Mouse (Mus musculus) embryonic fibroblast, embryonic 13.5 days (primary cell): ENCODE data around the gene Wdr47.

Experiments used
- CTCF ChIP-seq: IDR thresholded peaks from 2 replicates; pipeline ENCODE4 v1.5.1; 2011; ENCODE audit warnings: mild to moderate bottlenecking, control low read depth, low read length, moderate library complexity, borderline replicate concordance; ENCODE audit not compliant: insufficient read depth
- POLR2A ChIP-seq: IDR thresholded peaks from 2 replicates; pipeline ENCODE4 v1.6.1; 2011; ENCODE audit warnings: low read depth, mild to moderate bottlenecking, control low read depth, low read length, moderate library complexity

DNA sequence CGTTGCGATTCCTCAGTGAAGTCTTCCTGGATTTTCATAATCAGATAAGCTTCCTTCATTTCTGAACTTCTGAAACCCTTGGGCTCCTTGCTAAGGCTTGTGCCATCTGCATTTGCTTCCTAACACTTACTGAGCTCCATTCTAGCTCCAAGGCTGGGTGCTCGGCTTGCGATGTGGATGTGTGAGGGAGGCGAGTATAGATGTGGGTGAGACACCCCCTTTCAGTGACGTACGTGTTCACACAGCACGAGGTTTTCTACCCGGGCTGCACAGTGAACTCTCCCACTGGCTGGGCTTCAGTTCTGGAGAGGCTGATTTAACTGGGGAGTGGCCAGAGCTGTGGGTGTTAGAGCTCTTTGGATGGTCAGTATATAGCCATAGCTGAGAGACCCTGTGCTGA lies 67.5 kb downstream of the Wdr47 start:
- TF ChIP-seq CTCF (no peak), POLR2A (no peak)
